Mouse (Mus musculus): ENCODE data around the gene Nol9. TPM values are rescaled to one million over a fixed set of nuclear protein-coding genes. Genes with fewer than 3 reads are reported as not detected.
A peak's percentile ranks its signal among the peaks of the same experiment; 100 is the strongest.

Nol9 gene
- polyA plus RNA-seq, 1 experiment from 2014 or later = 25.1 TPM

- Histone ChIP-seq H3K27me3 (replicated peaks; ENCODE audit: control insufficient read depth, insufficient read depth, low read length) (no peaks in the 10 kb centered on the region), H3K27ac (replicated peaks; ENCODE audit: low read depth, low read length) (no peak overlapping the region), H3K36me3 (ENCODE audit: control insufficient read depth, insufficient read depth, low read length) (no peaks in the 10 kb centered on the region), H3K9me3 (ENCODE audit: control insufficient read depth, low read length) (no peaks in the 10 kb centered on the region), H3K4me1 (ENCODE audit: control insufficient read depth, insufficient read depth, low read length) (peaks cover 9% of the 10 kb centered on the region; the same call in 1 of the 2 replicates), H3K4me3 (ENCODE audit: low read depth, low read length) (no peak overlapping the region), H3K9ac (ENCODE audit: low read depth, low read length) (no peak overlapping the region), H3K4me2 (ENCODE audit: low read depth, low read length) (no peak overlapping the region)
- DNase-seq (ENCODE audit: low spot score) = no peak
- WGBS = 84% methylated on average over 9 of the region's 9 CpGs
- ATAC-seq (ENCODE audit: low read depth) = no peak
These were observed 35.4 kb downstream of the Nol9 start for GRCm38 (mm10) chr4:152074548-152074947.

GRCm38 (mm10) chr4:152077191-152077590, 38.1 kb downstream of the Nol9 start:
- no peak overlapping the region for H3K9ac ChIP-seq (ENCODE audit: low read depth, low read length)
- no peak overlapping the region for H3K4me3 ChIP-seq (ENCODE audit: low read depth, low read length)
- no peaks in the 10 kb centered on the region for H3K27me3 ChIP-seq (replicated peaks; ENCODE audit: control insufficient read depth, insufficient read depth, low read length)
- no peaks in the 10 kb centered on the region for H3K9me3 ChIP-seq (ENCODE audit: control insufficient read depth, low read length)
- H3K4me2 ChIP-seq (ENCODE audit: low read depth, low read length) = no peak overlapping the region
- DNase-seq (ENCODE audit: low spot score) = no peak
- 93% methylated on average over 9 of the region's 9 CpGs for WGBS
- H3K36me3 ChIP-seq (ENCODE audit: control insufficient read depth, insufficient read depth, low read length) = no peaks in the 10 kb centered on the region
- H3K27ac ChIP-seq (replicated peaks; ENCODE audit: low read depth, low read length) = no peak overlapping the region
- H3K4me1 ChIP-seq (ENCODE audit: control insufficient read depth, insufficient read depth, low read length) = peaks cover 9% of the 10 kb centered on the region; the same call in 1 of the 2 replicates
- ATAC-seq (ENCODE audit: low read depth) = no peak

- H3K4me3 ChIP-seq (ENCODE audit: low read depth, low read length) = no peak overlapping the region
- H3K4me2 ChIP-seq (ENCODE audit: low read depth, low read length) = no peak overlapping the region
- no peak overlapping the region for H3K9ac ChIP-seq (ENCODE audit: low read depth, low read length)
- 91% methylated on average over 10 of the region's 10 CpGs for WGBS
- peaks cover 6% of the 10 kb centered on the region; the same call in 1 of the 2 replicates for H3K4me1 ChIP-seq (ENCODE audit: control insufficient read depth, insufficient read depth, low read length)
- H3K36me3 ChIP-seq (ENCODE audit: control insufficient read depth, insufficient read depth, low read length) = no peaks in the 10 kb centered on the region
- no peaks in the 10 kb centered on the region for H3K9me3 ChIP-seq (ENCODE audit: control insufficient read depth, low read length)
- DNase-seq (ENCODE audit: low spot score) (no peak), ATAC-seq (ENCODE audit: low read depth) (no peak)
- no peaks in the 10 kb centered on the region for H3K27me3 ChIP-seq (replicated peaks; ENCODE audit: control insufficient read depth, insufficient read depth, low read length)
- no peak overlapping the region for H3K27ac ChIP-seq (replicated peaks; ENCODE audit: low read depth, low read length)
These were observed 39.0 kb downstream of the Nol9 start for GRCm38 (mm10) chr4:152078105-152078530.

GRCm38 (mm10) chr4:152079261-152079660, 40.1 kb downstream of the Nol9 start:
- Histone ChIP-seq H3K27me3 (replicated peaks; ENCODE audit: control insufficient read depth, insufficient read depth, low read length) (no peaks in the 10 kb centered on the region), H3K36me3 (ENCODE audit: control insufficient read depth, insufficient read depth, low read length) (no peaks in the 10 kb centered on the region), H3K9ac (ENCODE audit: low read depth, low read length) (no peak overlapping the region), H3K9me3 (ENCODE audit: control insufficient read depth, low read length) (no peaks in the 10 kb centered on the region), H3K27ac (replicated peaks; ENCODE audit: low read depth, low read length) (no peak overlapping the region), H3K4me1 (ENCODE audit: control insufficient read depth, insufficient read depth, low read length) (no peaks in the 10 kb centered on the region), H3K4me3 (ENCODE audit: low read depth, low read length) (no peak overlapping the region), H3K4me2 (ENCODE audit: low read depth, low read length) (no peak overlapping the region)
- ATAC-seq (ENCODE audit: low read depth) (no peak), DNase-seq (ENCODE audit: low spot score) (no peak)
- 83% methylated on average over 3 of the region's 3 CpGs for WGBS

- ATAC-seq (ENCODE audit: low read depth) (no peak), DNase-seq (ENCODE audit: low spot score) (no peak)
- no peak overlapping the region for H3K4me3 ChIP-seq (ENCODE audit: low read depth, low read length)
- no peaks in the 10 kb centered on the region for H3K4me1 ChIP-seq (ENCODE audit: control insufficient read depth, insufficient read depth, low read length)
- no peak overlapping the region for H3K27ac ChIP-seq (replicated peaks; ENCODE audit: low read depth, low read length)
- H3K4me2 ChIP-seq (ENCODE audit: low read depth, low read length) = no peak overlapping the region
- no peaks in the 10 kb centered on the region for H3K36me3 ChIP-seq (ENCODE audit: control insufficient read depth, insufficient read depth, low read length)
- WGBS = 43% methylated on average over 7 of the region's 7 CpGs
- H3K9me3 ChIP-seq (ENCODE audit: control insufficient read depth, low read length) = no peaks in the 10 kb centered on the region
- H3K9ac ChIP-seq (ENCODE audit: low read depth, low read length) = no peak overlapping the region
- H3K27me3 ChIP-seq (replicated peaks; ENCODE audit: control insufficient read depth, insufficient read depth, low read length) = no peaks in the 10 kb centered on the region
These were observed 40.8 kb downstream of the Nol9 start for GRCm38 (mm10) chr4:152079931-152080330.

- Histone ChIP-seq H3K27me3 (replicated peaks; ENCODE audit: control insufficient read depth, insufficient read depth, low read length) (no peaks in the 10 kb centered on the region), H3K4me1 (ENCODE audit: control insufficient read depth, insufficient read depth, low read length) (peaks cover 14% of the 10 kb centered on the region), H3K27ac (replicated peaks; ENCODE audit: low read depth, low read length) (no peak overlapping the region), H3K4me2 (ENCODE audit: low read depth, low read length) (no peak overlapping the region), H3K9ac (ENCODE audit: low read depth, low read length) (no peak overlapping the region), H3K9me3 (ENCODE audit: control insufficient read depth, low read length) (no peaks in the 10 kb centered on the region), H3K4me3 (ENCODE audit: low read depth, low read length) (no peak overlapping the region), H3K36me3 (ENCODE audit: control insufficient read depth, insufficient read depth, low read length) (no peaks in the 10 kb centered on the region)
- ATAC-seq (ENCODE audit: low read depth) (no peak), DNase-seq (ENCODE audit: low spot score) (no peak)
- 52% methylated on average over 7 of the region's 7 CpGs for WGBS
These were observed 44.6 kb downstream of the Nol9 start for GRCm38 (mm10) chr4:152083611-152084220.

GRCm38 (mm10) chr4:152084616-152085015, 45.5 kb downstream of the Nol9 start:
- DNase-seq (ENCODE audit: low spot score) (no peak), ATAC-seq (ENCODE audit: low read depth) (no peak)
- Histone ChIP-seq H3K36me3 (ENCODE audit: control insufficient read depth, insufficient read depth, low read length) (no peaks in the 10 kb centered on the region), H3K9ac (ENCODE audit: low read depth, low read length) (no peak overlapping the region), H3K4me2 (ENCODE audit: low read depth, low read length) (no peak overlapping the region), H3K27ac (replicated peaks; ENCODE audit: low read depth, low read length) (no peak overlapping the region), H3K4me1 (ENCODE audit: control insufficient read depth, insufficient read depth, low read length) (peaks cover 14% of the 10 kb centered on the region), H3K27me3 (replicated peaks; ENCODE audit: control insufficient read depth, insufficient read depth, low read length) (no peaks in the 10 kb centered on the region), H3K4me3 (ENCODE audit: low read depth, low read length) (no peak overlapping the region), H3K9me3 (ENCODE audit: control insufficient read depth, low read length) (no peaks in the 10 kb centered on the region)
- WGBS = 84% methylated on average over 7 of the region's 7 CpGs

- DNase-seq (ENCODE audit: low spot score) = peak; percentile 73
- no peaks in the 10 kb centered on the region for H3K27me3 ChIP-seq (replicated peaks; ENCODE audit: control insufficient read depth, insufficient read depth, low read length)
- no peaks in the 10 kb centered on the region for H3K9me3 ChIP-seq (ENCODE audit: control insufficient read depth, low read length)
- no peaks in the 10 kb centered on the region for H3K36me3 ChIP-seq (ENCODE audit: control insufficient read depth, insufficient read depth, low read length)
- H3K4me1 ChIP-seq (ENCODE audit: control insufficient read depth, insufficient read depth, low read length) = peaks cover 14% of the 10 kb centered on the region
- H3K27ac ChIP-seq (replicated peaks; ENCODE audit: low read depth, low read length) = peak overlapping the region; percentile 58
- H3K9ac ChIP-seq (ENCODE audit: low read depth, low read length) = peak overlapping the region; percentile 89
- H3K4me2 ChIP-seq (ENCODE audit: low read depth, low read length) = peak overlapping the region; percentile 71
- peak; percentile 81 for ATAC-seq (ENCODE audit: low read depth)
- H3K4me3 ChIP-seq (ENCODE audit: low read depth, low read length) = peak overlapping the region; percentile 86
- 0% methylated on average over 41 of the region's 92 CpGs for WGBS
These were observed 47.5 kb downstream of the Nol9 start for GRCm38 (mm10) chr4:152086505-152087210.
